Mouse (Mus musculus) cerebellum, adult 8-10 months (tissue): ENCODE measurements at regions not wholly inside any gene's neighbourhood (a gene's known extent, or its start where the extent isn't known, plus 50 kb on each side); places are given as distances from the start of the nearest gene placed in this dataset.
A peak's percentile ranks its signal among the peaks of the same experiment; 100 is the strongest.

Experiments
- DNase-seq: peaks from one replicate; pipeline ENCODE4 v3.0.0; 2022

- DNase-seq: no peak
These were observed 383.4 kb downstream of the Samd5 start for GRCm38 (mm10) chr10:9291456-9292146.

GRCm38 (mm10) chr10:9272940-9273339 lies 387.1 kb upstream of the Sash1 start:
- DNase-seq: no peak

DNA sequence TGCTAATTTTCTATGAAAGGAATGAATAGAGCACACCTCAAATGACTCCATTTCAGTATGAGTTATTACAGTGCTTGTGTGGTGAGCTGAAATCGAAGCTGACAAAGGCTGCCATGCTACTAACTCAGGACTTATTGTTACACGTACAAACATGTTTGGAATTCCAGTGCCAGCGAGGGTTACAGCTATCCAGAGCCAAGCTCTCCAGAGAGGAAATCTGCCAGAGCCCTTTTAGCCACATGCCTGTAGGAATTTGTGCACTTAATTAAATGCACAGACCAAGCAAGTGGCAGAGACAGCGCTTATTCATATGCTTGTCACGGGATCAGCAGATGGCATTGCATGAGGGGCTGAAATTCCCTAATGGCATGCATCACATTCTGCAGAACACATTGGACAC lies 386.4 kb upstream of the Sash1 start:
- no peak for DNase-seq

DNA sequence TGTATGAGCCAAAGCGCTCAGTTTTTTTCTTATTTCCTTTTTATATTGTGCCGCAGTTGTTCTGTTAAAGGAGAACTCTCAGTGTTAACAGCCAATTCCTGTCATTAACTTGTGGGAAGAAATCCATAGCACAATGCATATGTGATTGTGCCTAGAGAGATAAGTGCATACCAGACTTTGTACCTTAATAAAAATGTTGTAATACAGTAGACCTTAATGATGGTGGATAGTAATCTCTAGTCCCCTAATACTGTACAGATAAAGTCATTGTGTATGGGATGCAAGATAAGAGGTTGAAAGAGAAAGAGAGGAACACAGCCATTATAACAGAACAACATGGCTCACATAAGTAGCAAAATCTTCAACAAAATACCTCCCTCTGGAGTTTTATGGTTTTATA lies 379.7 kb upstream of the Sash1 start:
- no peak for DNase-seq

DNA sequence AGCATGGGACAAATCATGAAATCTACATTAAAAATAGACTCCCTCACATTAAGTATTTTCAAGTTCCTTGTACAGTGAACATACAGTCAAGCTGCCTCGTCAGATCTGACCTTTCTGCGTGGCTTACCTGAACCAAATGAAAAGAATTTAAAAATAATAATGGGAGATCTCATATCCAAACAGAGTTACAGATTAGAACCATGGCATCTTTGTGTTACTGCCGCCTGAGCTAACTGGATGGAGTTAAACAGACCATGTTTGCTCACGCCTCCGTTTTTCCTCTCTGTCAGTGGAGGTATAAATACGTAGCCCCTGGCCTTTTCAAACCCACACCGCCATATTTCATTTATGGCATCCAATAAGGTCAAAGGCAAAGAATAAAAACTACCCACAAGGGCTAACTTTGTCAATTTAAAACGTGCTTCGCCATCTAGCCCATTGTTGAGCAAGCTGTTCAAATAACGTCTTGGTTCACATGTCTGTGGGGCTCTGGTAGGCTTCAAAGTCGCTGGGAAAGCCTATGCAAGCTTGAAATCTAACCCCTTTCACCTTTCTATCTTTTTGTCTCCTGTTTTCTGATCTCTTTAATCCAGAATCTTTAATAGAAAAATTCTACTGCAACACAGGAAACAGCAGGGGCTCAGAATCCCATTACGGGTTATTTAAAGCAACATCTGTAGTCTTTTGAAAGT lies 378.6 kb upstream of the Sash1 start:
- DNase-seq: no peak

DNA sequence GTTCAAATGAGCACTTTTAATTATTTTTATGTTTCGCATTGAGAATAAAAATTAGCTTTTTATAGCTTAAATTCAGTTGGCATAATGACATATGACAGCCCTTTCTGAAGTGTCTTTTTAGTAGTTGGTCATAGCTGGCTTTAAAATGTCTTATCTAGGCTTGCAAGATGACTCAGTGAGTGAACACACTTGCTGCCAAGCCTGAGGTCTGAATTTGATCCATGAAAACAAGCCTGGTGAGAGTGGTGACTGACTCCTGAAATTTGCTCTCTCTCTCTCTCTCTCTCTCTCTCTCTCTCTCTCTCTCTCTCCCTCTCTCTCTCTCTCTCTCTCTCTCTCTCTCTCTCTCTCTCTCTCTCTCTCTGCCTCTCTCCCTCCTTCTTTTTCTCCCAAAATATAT lies 372.8 kb upstream of the Sash1 start:
- DNase-seq: no peak

- no peak for DNase-seq
These were observed 367.0 kb upstream of the Sash1 start for GRCm38 (mm10) chr10:9252941-9253217.

DNA sequence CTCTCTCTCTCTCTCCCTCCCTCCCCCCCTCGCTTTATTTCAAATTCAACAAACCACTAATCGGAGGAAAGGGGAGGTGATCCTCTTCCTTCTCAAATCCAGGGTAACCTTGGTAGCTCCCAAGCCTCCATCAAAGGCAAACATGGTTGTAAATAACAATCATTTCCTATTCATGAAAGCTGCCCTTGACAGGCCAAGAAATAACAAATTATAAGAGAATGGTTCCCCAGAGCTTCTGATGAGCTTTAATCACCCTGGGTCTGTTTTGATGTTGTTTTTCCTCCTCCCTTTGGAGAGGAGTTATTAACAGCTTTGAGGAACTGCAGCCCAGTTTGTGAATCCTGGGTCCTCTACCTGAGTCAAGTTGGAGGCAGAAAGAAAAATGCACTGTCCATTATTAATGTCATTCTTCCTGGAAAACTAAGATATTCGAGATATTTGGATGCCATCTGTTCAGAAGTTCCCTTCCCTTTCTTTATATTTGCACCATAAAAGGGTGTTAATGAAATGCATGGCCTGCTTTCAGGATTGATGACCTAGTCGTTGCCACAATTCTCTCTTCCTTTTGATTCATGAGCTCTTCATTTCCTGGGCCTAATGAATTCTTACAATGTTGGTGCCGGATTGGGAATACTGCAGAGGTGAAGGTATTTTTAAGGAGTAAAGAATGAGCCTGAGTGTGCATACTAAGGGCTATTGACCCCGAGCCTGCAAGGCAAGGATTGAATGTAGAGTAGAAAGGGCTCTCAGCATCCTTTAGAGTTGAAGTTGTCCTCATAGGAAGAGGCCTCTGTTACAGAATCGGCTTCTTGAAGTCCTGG lies 366.5 kb upstream of the Sash1 start:
- DNase-seq: no peak

DNA sequence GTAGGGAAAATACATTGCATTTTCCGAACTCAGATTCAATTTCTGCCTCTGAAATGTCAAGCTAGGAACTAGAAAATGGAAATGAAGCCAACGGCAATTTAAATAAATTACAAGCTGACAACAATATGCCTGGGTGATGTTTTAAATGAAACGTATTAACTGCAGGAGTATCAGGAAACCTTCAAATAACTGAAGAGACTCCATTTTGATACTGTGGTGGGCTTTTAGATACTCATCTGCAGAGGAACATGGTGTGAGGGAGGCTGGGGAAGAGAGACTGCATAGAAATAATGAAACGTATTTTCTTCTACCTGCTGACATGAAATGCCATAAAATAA lies 357.4 kb upstream of the Sash1 start:
- DNase-seq: no peak

GRCm38 (mm10) chr10:9242596-9243280 lies 356.9 kb upstream of the Sash1 start:
- no peak for DNase-seq

DNA sequence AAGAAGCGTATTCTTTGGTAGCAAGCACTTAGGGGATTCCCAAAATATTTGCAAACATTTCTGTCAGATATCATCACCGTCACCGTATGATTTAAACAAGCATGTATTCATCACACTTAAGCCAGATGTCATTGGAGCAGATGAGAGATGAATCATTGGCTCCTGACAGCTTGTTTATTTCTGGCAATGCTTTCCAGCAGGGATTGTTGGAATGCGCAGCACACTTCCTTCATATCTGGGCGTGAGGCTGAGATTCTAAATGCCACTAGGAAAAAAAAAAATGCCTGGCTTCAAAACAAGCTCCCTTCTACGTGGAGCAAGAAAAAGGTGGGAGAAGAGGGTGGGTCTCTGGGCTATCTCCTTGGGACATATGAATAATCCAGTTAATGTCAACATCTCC lies 354.1 kb upstream of the Sash1 start:
- no peak for DNase-seq

- DNase-seq: peak; percentile 3
These were observed 345.9 kb upstream of the Sash1 start for GRCm38 (mm10) chr10:9231751-9232150.

GRCm38 (mm10) chr10:9229116-9229515 lies 343.2 kb upstream of the Sash1 start:
- no peak for DNase-seq

GRCm38 (mm10) chr10:9227361-9227760 lies 341.5 kb upstream of the Sash1 start:
- no peak for DNase-seq

GRCm38 (mm10) chr10:9210646-9211045 lies 324.8 kb upstream of the Sash1 start:
- DNase-seq: no peak

DNA sequence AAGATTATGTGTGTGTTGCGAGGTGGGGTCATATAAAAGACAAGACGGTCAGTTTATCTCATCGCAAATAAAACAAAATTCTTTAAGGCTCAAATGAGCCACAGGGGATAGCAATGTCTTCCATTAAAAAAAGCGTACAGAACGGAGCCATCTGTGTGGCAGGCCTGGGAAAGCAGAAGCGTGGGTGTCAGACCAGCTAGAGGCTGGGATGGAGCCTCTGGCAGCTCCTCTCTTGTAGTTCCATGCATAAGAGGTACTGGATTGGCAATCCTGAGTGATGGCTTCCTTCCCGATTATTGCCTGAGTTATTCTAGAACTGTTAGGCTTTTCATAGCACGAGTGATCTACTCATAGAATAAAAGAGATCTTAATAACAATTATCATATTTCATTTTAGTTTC lies 318.2 kb upstream of the Sash1 start:
- peak; percentile 27 for DNase-seq

- DNase-seq: peak; percentile 14
These were observed 317.5 kb upstream of the Sash1 start for GRCm38 (mm10) chr10:9203323-9203722.

DNA sequence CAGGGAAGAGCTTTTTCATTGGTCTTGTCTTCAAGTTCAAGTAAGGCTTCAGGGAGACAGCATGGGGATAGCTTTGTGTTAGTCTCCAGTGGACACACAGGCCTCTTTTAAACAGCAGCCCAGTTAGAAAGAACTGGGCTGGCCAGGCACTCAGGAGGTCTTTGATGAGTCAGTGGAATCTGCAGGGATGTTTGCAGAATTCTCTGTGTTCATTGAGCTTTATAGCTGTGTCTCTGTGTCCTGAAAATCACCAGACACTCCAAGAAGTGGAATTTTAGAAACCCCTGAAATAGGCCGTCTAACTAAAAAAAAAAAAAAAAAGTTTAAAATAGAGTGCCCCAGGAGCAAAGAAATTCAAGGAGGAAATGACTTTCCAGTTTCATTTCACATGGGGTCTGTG lies 317.1 kb upstream of the Sash1 start:
- DNase-seq: no peak

GRCm38 (mm10) chr10:9174997-9175396 lies 289.1 kb upstream of the Sash1 start:
- no peak for DNase-seq

DNA sequence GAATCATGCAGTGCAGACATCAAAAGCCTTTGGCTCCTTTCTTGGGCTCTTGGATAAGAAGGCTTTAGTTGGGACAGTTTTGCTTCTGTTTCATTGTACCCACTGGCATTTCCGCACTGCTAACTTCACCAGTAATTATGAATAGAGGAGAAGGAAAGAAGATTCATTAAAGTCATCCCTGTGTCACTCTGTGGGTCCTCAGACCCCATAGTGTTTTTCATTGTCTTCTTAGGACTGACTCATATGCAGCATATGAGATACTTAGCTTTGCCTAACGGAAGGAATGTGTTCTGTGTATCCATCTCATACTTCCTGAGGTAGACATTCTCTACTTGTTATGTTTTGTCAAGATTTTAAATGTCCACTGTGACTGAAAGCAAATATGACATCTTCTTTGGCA lies 287.6 kb upstream of the Sash1 start:
- no peak for DNase-seq

GRCm38 (mm10) chr10:9168725-9169124 lies 282.9 kb upstream of the Sash1 start:
- no peak for DNase-seq

- DNase-seq: no peak
These were observed 280.1 kb upstream of the Sash1 start for GRCm38 (mm10) chr10:9166017-9166416.

- no peak for DNase-seq
These were observed 279.7 kb upstream of the Sash1 start for GRCm38 (mm10) chr10:9165598-9165997.

DNA sequence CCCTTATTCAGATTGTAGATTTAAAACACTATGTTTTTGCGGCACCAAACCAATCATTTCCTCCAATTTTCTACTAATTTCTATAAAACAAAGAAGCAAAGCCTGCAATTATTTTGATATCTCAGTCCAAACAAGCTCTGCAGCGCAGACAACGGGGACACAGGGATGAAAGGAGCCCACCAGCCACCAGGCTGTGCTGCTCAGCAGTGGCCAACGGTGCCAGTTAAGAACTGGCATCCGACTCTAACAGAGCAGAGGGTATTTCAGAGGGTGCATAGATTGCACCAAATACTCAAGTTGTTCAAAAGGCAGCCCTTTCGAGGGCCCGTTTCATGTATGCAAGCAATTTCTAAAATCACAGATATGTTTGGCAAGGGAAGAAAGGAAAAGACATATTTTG lies 278.5 kb upstream of the Sash1 start:
- DNase-seq: no peak
